Comparison of ENCODE assay signal across 25 mouse cellular contexts in genomic region chrX:42324848-42325247, GRCm38 (mm10).
"Had no signal": no experiment of that assay in that cellular context is flagged by ENCODE, and none has a peak within 500 bp of the region (broad histone marks: within the 10 kb centered on the region; RNA-seq: fewer than 3 reads in every experiment).

No protein-coding gene starts in this region.

- H3K36me3 ChIP-seq: heart, embryonic 13.5 days; heart, embryonic 15.5 days; hindbrain, embryonic 13.5 days; intestine, embryonic 15.5 days; limb, embryonic 10.5 days; limb, embryonic 12.5 days; liver, embryonic 13.5 days had no signal

- H3K27ac ChIP-seq: heart, adult 2 months; heart, embryonic 13.5 days; heart, embryonic 15.5 days; hindbrain, embryonic 13.5 days; intestine, embryonic 15.5 days; layer of hippocampus, adult 2 months; left cerebral cortex, adult 2 months; limb, embryonic 10.5 days; limb, embryonic 12.5 days; liver, embryonic 13.5 days had no signal

- H3K9me3 ChIP-seq: heart, embryonic 13.5 days; heart, embryonic 15.5 days; hindbrain, embryonic 13.5 days; intestine, embryonic 15.5 days; limb, embryonic 10.5 days; limb, embryonic 12.5 days; liver, embryonic 13.5 days had no signal

- H3K4me2 ChIP-seq: heart, embryonic 11.5 days; heart, embryonic 13.5 days; heart, embryonic 15.5 days; hindbrain, embryonic 13.5 days; intestine, embryonic 15.5 days; limb, embryonic 12.5 days; liver, embryonic 11.5 days; liver, embryonic 13.5 days had no signal

- H3K4me3 ChIP-seq: heart, adult 2 months; heart, embryonic 13.5 days; heart, embryonic 15.5 days; hindbrain, embryonic 13.5 days; intestine, embryonic 15.5 days; layer of hippocampus, adult 2 months; left cerebral cortex, adult 2 months; limb, embryonic 10.5 days; limb, embryonic 12.5 days; liver, embryonic 13.5 days had no signal

- H3K9ac ChIP-seq: heart, embryonic 13.5 days; heart, embryonic 15.5 days; hindbrain, embryonic 13.5 days; intestine, embryonic 15.5 days; limb, embryonic 12.5 days; liver, embryonic 13.5 days had no signal

- H3K4me1 ChIP-seq: heart, embryonic 13.5 days; heart, embryonic 15.5 days; hindbrain, embryonic 13.5 days; intestine, embryonic 15.5 days; limb, embryonic 12.5 days; liver, embryonic 13.5 days had no signal

- ATAC-seq: hindbrain, embryonic 16.5 days; inflammation-experienced regulatory T-cells, adult 6 months; intestine, embryonic 15.5 days; intestine, postnatal 0 days had no signal

- DNase-seq: gastrocnemius, postnatal 14 days; gastrocnemius, postnatal 36 days; heart, adult 2 months; heart, postnatal 14 days; heart, postnatal 36 days; kidney, adult 18-20 months; kidney, adult 8-10 months; kidney, postnatal 10 days; kidney, postnatal 25 days; kidney, postnatal 4 days; liver; liver, embryonic 13.5 days had no signal

- H3K27me3 ChIP-seq: heart, embryonic 13.5 days; heart, embryonic 15.5 days; hindbrain, embryonic 13.5 days; intestine, embryonic 15.5 days; limb, embryonic 12.5 days; liver, embryonic 13.5 days had no signal
